Mouse (Mus musculus) G1E (cell line): ENCODE data around the gene Ccsap.

Experiments used
- CTCF ChIP-seq: IDR thresholded peaks from 2 replicates; pipeline ENCODE4 v1.5.1; 2012; ENCODE audit warnings: low read depth, low read length, inconsistent platforms, mixed read lengths
- GATA1 ChIP-seq: IDR thresholded peaks from 2 replicates; pipeline ENCODE4 v1.6.1; 2012; ENCODE audit warnings: borderline replicate concordance, low read length, inconsistent platforms, mixed read lengths
- GATA2 ChIP-seq: IDR thresholded peaks from 2 replicates; pipeline ENCODE4 v1.6.1; 2012; ENCODE audit warnings: low read depth, low read length, inconsistent platforms, borderline replicate concordance
- POLR2AphosphoS5 ChIP-seq: IDR thresholded peaks from 2 replicates; pipeline ENCODE4 v1.6.1; 2012; ENCODE audit warnings: low read depth, low read length, inconsistent platforms; ENCODE audit not compliant: insufficient replicate concordance
- TAL1 ChIP-seq: conservative IDR thresholded peaks from 2 replicates; pipeline ENCODE4 v1.6.1; 2012; ENCODE audit warnings: low read depth, low read length, inconsistent platforms, mixed read lengths

- no peak for TF ChIP-seq CTCF
- TF ChIP-seq POLR2AphosphoS5 = no peak
- no peak for TF ChIP-seq TAL1
- TF ChIP-seq GATA1 = no peak
- no peak for TF ChIP-seq GATA2
Measured at GRCm38 (mm10) chr8:123813173-123813891, 46.7 kb downstream of the Ccsap start.
